Mouse (Mus musculus) midbrain, embryonic 13.5 days (tissue): ENCODE data around the gene Tpmt. TPM values are rescaled to one million over a fixed set of nuclear protein-coding genes. Genes with fewer than 3 reads are reported as not detected.

Experiments used
- ATAC-seq: fragments of 200-750 bp; cut with Nextera tagmentation; 2 replicates; pipeline ENCODE4 v1.8.0; 2017; ENCODE audit warnings: mild to moderate bottlenecking, moderate TSS enrichment, moderate library complexity
- H3K27ac ChIP-seq: fragments of 300-500 bp; sonication (generic); 2 replicates; pipeline ENCODE4 v1.5.1; 2015; ENCODE audit warnings: inconsistent platforms, mild to moderate bottlenecking, moderate library complexity
- H3K27me3 ChIP-seq: fragments of 300-500 bp; sonication (generic); 2 replicates; pipeline ENCODE4 v1.6.1; 2015; ENCODE audit warnings: mild to moderate bottlenecking, inconsistent platforms
- H3K36me3 ChIP-seq: fragments of 300-500 bp; sonication (generic); 2 replicates; pipeline ENCODE4 v1.6.1; 2015; ENCODE audit warnings: mild to moderate bottlenecking, inconsistent platforms
- H3K4me1 ChIP-seq: fragments of 300-500 bp; sonication (generic); replicated peaks from 2 replicates; pipeline ENCODE4 v1.6.1; 2015; ENCODE audit warnings: inconsistent platforms
- H3K4me2 ChIP-seq: fragments of 300-500 bp; sonication (generic); replicated peaks from 2 replicates; pipeline ENCODE4 v1.6.1; 2015; ENCODE audit warnings: moderate library complexity, mild to moderate bottlenecking, inconsistent platforms
- H3K4me3 ChIP-seq: fragments of 300-500 bp; sonication (generic); replicated peaks from 2 replicates; pipeline ENCODE4 v1.5.1; 2015; ENCODE audit warnings: mild to moderate bottlenecking, inconsistent platforms
- H3K9ac ChIP-seq: fragments of 300-500 bp; sonication (generic); replicated peaks from 2 replicates; pipeline ENCODE4 v1.6.1; 2015; ENCODE audit warnings: mild to moderate bottlenecking, inconsistent platforms
- H3K9me3 ChIP-seq: fragments of 300-500 bp; sonication (generic); 2 replicates; pipeline ENCODE4 v1.6.1; 2016; ENCODE audit warnings: mild to moderate bottlenecking, inconsistent platforms
- WGBS: fragments of 180-500 bp; shearing (Covaris S2); methylation state at CpG from one replicate; pipeline ENCODE4 v1.1.7; 2015; 5-methylcytosine and 5-hydroxymethylcytosine counted together
- polyA plus RNA-seq: library from polyadenylated mRNA; unstranded; fragments of >200 nt; fragmentation: Nextera tagmentation; extraction: Ambion mirVana; gene quantifications from 2 replicates; pipeline ENCODE4 v1.2.1, GENCODE M21; 2015

Tpmt gene
- polyA plus RNA-seq, 1 experiment from 2014 or later = 32.3 TPM

DNA sequence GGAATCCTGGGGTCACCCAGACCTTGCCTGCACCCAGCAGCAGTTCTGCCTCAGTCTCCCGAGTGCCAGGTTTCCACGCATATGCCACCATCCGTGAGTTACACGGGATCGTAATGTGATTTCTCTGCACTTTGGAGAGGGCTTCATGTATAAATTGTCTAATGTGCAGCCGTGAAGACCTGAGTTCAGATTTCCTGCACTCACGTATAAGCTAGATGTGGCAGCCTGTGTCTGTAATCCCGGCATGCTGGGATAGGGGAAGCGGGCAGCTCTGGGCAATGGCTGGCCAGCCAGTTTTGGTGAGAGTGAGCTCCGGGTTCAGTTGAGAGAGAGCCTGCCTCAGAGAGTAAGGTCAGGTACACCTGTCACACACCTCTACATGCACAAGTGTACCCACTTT, 22.0 kb upstream of the Tpmt start:
- H3K4me2 ChIP-seq = no peak overlapping the region
- no peaks in the 10 kb centered on the region for H3K9me3 ChIP-seq
- no peak for ATAC-seq
- peaks cover 84% of the 10 kb centered on the region for H3K36me3 ChIP-seq
- WGBS = 96% methylated on average over 10 of the region's 10 CpGs
- no peaks in the 10 kb centered on the region for H3K4me1 ChIP-seq
- no peak overlapping the region for H3K9ac ChIP-seq
- H3K27me3 ChIP-seq = no peaks in the 10 kb centered on the region
- H3K27ac ChIP-seq = no peak overlapping the region
- H3K4me3 ChIP-seq = no peak overlapping the region

DNA sequence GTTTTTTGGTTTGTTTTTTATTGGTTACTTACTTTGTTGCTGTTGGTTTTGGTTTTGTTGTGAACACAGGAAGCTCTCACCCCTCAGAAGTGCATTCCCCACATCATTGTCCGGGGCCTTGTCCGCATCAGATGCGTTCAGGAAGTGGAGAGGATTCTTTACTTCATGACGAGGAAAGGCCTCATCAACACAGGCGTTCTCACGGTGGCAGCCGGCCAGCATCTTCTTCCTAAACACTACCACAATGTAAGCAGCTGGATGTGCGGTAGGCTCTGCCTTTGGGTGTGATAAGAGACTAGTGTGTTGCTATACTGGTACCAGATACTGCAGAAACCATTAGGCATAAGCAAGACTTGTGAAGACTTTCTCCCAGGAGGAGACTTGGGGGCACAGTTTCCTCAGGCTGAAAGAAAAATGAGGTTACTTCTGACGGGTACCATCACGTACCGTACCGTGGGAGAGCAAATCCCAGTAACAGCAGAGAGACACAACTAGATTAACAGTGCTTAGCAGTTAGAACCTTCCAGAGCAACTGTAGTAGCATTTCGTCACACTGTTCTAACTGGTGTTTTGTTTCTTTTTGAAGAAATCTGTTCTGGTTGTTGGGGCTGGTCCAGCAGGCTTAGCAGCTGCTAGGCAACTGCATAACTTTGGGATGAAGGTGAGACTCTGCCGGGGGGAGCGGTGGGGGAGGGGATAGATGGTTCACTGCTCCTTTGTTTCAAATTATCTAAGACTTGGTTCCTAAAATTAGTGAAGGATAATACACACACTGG, 19.6 kb upstream of the Tpmt start:
- Histone ChIP-seq H3K4me2 (no peak overlapping the region), H3K27me3 (no peaks in the 10 kb centered on the region), H3K4me1 (no peaks in the 10 kb centered on the region), H3K9me3 (no peaks in the 10 kb centered on the region), H3K36me3 (peaks cover 90% of the 10 kb centered on the region), H3K4me3 (no peak overlapping the region), H3K27ac (no peak overlapping the region), H3K9ac (no peak overlapping the region)
- no peak for ATAC-seq
- 83% methylated on average over 15 of the region's 15 CpGs for WGBS

DNA sequence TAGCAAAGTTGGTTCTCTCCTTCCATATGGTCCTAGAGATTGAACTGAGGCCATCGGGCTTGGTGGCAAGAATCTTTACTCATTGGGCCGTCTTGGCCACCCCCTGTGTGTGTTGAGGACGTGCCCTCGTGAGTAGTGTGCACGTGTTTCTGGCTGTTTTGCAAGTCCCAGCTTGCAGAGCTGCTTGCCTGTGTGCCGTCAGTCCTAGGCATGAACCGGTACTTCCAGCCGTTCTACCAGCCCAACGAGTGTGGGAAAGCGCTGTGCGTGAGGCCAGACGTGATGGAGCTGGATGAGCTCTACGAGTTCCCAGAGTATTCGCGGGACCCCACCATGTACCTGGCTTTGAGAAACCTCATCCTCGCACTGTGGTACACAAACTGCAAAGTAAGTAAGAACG, 18.2 kb upstream of the Tpmt start:
- Histone ChIP-seq H3K27me3 (no peaks in the 10 kb centered on the region), H3K4me2 (no peak overlapping the region), H3K4me1 (no peaks in the 10 kb centered on the region), H3K9me3 (no peaks in the 10 kb centered on the region), H3K9ac (no peak overlapping the region), H3K4me3 (no peak overlapping the region), H3K36me3 (peaks cover 91% of the 10 kb centered on the region), H3K27ac (no peak overlapping the region)
- WGBS = 94% methylated on average over 17 of the region's 17 CpGs
- ATAC-seq = no peak

DNA sequence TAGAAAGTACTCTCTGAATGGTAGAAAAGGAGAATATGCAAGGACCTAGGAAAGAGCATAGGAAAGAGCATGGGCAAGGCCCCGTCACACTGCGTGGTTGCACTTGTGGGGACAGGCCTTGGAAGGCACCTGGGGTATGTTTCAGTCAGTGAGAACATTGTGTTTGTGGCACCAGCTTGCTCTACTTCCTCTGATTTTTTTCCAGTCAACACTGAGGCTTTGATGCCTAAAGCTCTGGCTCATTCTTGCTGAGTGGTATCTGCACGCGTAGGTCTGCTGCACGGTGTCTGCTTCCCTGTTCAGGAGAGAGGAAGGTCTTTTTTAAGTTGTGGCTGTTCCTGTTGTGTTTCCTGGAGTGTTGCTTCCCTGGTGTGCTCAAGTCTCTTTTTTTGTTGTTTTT, 12.2 kb upstream of the Tpmt start:
- 98% methylated on average over 5 of the region's 5 CpGs for WGBS
- no peak overlapping the region for H3K27ac ChIP-seq

GRCm38 (mm10) chr13:47056126-47056525, 11.6 kb upstream of the Tpmt start:
- Histone ChIP-seq H3K27me3 (no peaks in the 10 kb centered on the region), H3K9ac (no peak overlapping the region), H3K4me2 (no peak overlapping the region), H3K9me3 (no peaks in the 10 kb centered on the region), H3K4me1 (no peaks in the 10 kb centered on the region), H3K36me3 (peaks cover 87% of the 10 kb centered on the region), H3K4me3 (no peak overlapping the region), H3K27ac (no peak overlapping the region)
- ATAC-seq = no peak
- WGBS = 95% methylated on average over 11 of the region's 11 CpGs

More for the DNA sequence above, 12.2 kb upstream of the Tpmt start:
- H3K4me2 ChIP-seq = no peak overlapping the region
- H3K4me3 ChIP-seq = no peak overlapping the region
- no peaks in the 10 kb centered on the region for H3K4me1 ChIP-seq
- H3K36me3 ChIP-seq = peaks cover 88% of the 10 kb centered on the region
- no peaks in the 10 kb centered on the region for H3K27me3 ChIP-seq
- ATAC-seq = no peak
- no peaks in the 10 kb centered on the region for H3K9me3 ChIP-seq
- no peak overlapping the region for H3K9ac ChIP-seq

GRCm38 (mm10) chr13:47053971-47054370, 9.4 kb upstream of the Tpmt start:
- H3K9me3 ChIP-seq = no peaks in the 10 kb centered on the region
- H3K27ac ChIP-seq = no peak overlapping the region
- 34% methylated on average over 10 of the region's 10 CpGs for WGBS
- peaks cover 87% of the 10 kb centered on the region for H3K36me3 ChIP-seq
- H3K4me1 ChIP-seq = no peaks in the 10 kb centered on the region
- H3K27me3 ChIP-seq = no peaks in the 10 kb centered on the region
- H3K9ac ChIP-seq = no peak overlapping the region
- no peak overlapping the region for H3K4me2 ChIP-seq
- no peak for ATAC-seq
- H3K4me3 ChIP-seq = no peak overlapping the region

- H3K4me3 ChIP-seq = no peak overlapping the region
- 89% methylated on average over 4 of the region's 4 CpGs for WGBS
- H3K9ac ChIP-seq = no peak overlapping the region
Measured at GRCm38 (mm10) chr13:47050009-47050408, 5.5 kb upstream of the Tpmt start.

GRCm38 (mm10) chr13:47047996-47048395, 3.5 kb upstream of the Tpmt start:
- H3K36me3 ChIP-seq = peaks cover 45% of the 10 kb centered on the region
- H3K4me1 ChIP-seq = peaks cover 19% of the 10 kb centered on the region
- no peaks in the 10 kb centered on the region for H3K9me3 ChIP-seq
- H3K27me3 ChIP-seq = no peaks in the 10 kb centered on the region
- ATAC-seq = no peak
- H3K9ac ChIP-seq = no peak overlapping the region
- no peak overlapping the region for H3K4me2 ChIP-seq
- no peak overlapping the region for H3K27ac ChIP-seq
- no peak overlapping the region for H3K4me3 ChIP-seq
- 90% methylated on average over 4 of the region's 4 CpGs for WGBS

More at GRCm38 (mm10) chr13:47050009-47050408, 5.5 kb upstream of the Tpmt start:
- no peak overlapping the region for H3K27ac ChIP-seq
- H3K27me3 ChIP-seq = no peaks in the 10 kb centered on the region
- no peak overlapping the region for H3K4me2 ChIP-seq
- ATAC-seq = no peak
- peaks cover 59% of the 10 kb centered on the region for H3K36me3 ChIP-seq
- H3K4me1 ChIP-seq = peaks cover 8% of the 10 kb centered on the region; the same call in 1 of the 2 replicates
- no peaks in the 10 kb centered on the region for H3K9me3 ChIP-seq

- Histone ChIP-seq H3K4me3 (peak overlapping the region; percentile 79), H3K9ac (peak overlapping the region; percentile 80), H3K27ac (peak overlapping the region; percentile 69), H3K4me2 (peak overlapping the region; percentile 99), H3K36me3 (peaks cover 6% of the 10 kb centered on the region), H3K27me3 (no peaks in the 10 kb centered on the region), H3K4me1 (peaks cover 31% of the 10 kb centered on the region), H3K9me3 (no peaks in the 10 kb centered on the region)
- peak; percentile 63 for ATAC-seq
- 2% methylated on average over 45 of the region's 45 CpGs for WGBS
Measured at GRCm38 (mm10) chr13:47043833-47044616, 512 bp downstream of the Tpmt start.

- Histone ChIP-seq H3K4me1 (peaks cover 31% of the 10 kb centered on the region), H3K4me2 (peak within 1 kb of the TSS; percentile 99), H3K27ac (peak within 1 kb of the TSS; percentile 69), H3K27me3 (no peaks in the 10 kb centered on the region), H3K9me3 (no peaks in the 10 kb centered on the region), H3K36me3 (no peaks in the 10 kb centered on the region), H3K4me3 (peak within 1 kb of the TSS; percentile 79), H3K9ac (peak within 1 kb of the TSS; percentile 80)
- 1% methylated on average over 48 of the region's 48 CpGs for WGBS
- ATAC-seq = peak; percentile 96
Measured at GRCm38 (mm10) chr13:47043030-47043680, 1.4 kb downstream of the Tpmt start, which contains the start of gene Kdm1b. TSS of gene Kdm1b (plus strand) at chr13:47043499.

GRCm38 (mm10) chr13:47042024-47042633, 2.4 kb downstream of the Tpmt start:
- peak overlapping the region; percentile 79 for H3K4me3 ChIP-seq
- H3K27me3 ChIP-seq = no peaks in the 10 kb centered on the region
- H3K9me3 ChIP-seq = no peaks in the 10 kb centered on the region
- H3K4me1 ChIP-seq = peaks cover 31% of the 10 kb centered on the region
- peak overlapping the region; percentile 99 for H3K4me2 ChIP-seq
- peaks cover 5% of the 10 kb centered on the region for H3K36me3 ChIP-seq
- H3K9ac ChIP-seq = peak overlapping the region; percentile 37; the same call in 1 of the 2 replicates
- H3K27ac ChIP-seq = peak overlapping the region; percentile 44; the same call in 1 of the 2 replicates
- ATAC-seq = no peak
- 43% methylated on average over 8 of the region's 8 CpGs for WGBS
